Mouse (Mus musculus) spleen, adult 2 months (tissue): ENCODE measurements around the gene Frat2.

Experiments
- CTCF ChIP-seq: fragments of 200-500 bp; IDR thresholded peaks from 2 replicates; pipeline ENCODE4 v1.5.1; 2011; ENCODE audit warnings: mild to moderate bottlenecking, inconsistent platforms; ENCODE audit not compliant: insufficient read depth, insufficient read length, insufficient replicate concordance; ENCODE audit errors: extremely low read depth
- POLR2A ChIP-seq: fragments of 200-500 bp; IDR thresholded peaks from 2 replicates; pipeline ENCODE4 v1.6.1; 2011; ENCODE audit warnings: low read depth, low read length, inconsistent platforms

DNA sequence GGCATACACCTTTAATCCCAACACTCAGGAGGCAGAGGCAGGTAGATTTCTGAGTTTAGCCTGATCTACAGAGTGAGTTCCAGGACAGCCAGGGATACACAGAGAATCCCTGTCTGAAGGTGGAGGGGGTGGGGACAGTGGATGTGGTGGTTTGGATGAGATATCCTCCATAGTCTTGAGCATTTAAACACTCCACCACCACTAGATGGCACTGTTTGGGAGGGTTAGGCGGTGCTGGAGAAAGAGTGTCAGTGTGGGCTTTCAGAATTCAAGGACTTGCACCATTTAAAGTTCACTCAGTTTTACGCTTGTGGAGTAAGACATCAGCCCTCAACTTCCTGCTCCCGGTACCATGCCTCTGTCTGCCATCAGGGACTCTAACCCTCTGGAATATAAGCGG is 42.1 kb downstream of the Frat2 start:
- TF ChIP-seq CTCF: no peak
- TF ChIP-seq POLR2A: no peak
